Mouse (Mus musculus) ovary, postnatal 14 days (tissue): ENCODE measurements at regions not wholly inside any gene's neighbourhood (a gene's known extent, or its start where the extent isn't known, plus 50 kb on each side); places are given as distances from the start of the nearest gene placed in this dataset.

Experiments
- DNase-seq: peaks from one replicate; pipeline ENCODE4 v3.0.0; 2022; ENCODE audit warnings: low spot score

- peak; percentile 54 for DNase-seq
These were observed 159.7 kb upstream of the Adamts16 start for GRCm38 (mm10) chr13:71001278-71001677.

GRCm38 (mm10) chr13:71000422-71001008, 158.9 kb upstream of the Adamts16 start:
- no peak for DNase-seq

GRCm38 (mm10) chr13:70993522-70993921, 151.9 kb upstream of the Adamts16 start:
- no peak for DNase-seq

DNA sequence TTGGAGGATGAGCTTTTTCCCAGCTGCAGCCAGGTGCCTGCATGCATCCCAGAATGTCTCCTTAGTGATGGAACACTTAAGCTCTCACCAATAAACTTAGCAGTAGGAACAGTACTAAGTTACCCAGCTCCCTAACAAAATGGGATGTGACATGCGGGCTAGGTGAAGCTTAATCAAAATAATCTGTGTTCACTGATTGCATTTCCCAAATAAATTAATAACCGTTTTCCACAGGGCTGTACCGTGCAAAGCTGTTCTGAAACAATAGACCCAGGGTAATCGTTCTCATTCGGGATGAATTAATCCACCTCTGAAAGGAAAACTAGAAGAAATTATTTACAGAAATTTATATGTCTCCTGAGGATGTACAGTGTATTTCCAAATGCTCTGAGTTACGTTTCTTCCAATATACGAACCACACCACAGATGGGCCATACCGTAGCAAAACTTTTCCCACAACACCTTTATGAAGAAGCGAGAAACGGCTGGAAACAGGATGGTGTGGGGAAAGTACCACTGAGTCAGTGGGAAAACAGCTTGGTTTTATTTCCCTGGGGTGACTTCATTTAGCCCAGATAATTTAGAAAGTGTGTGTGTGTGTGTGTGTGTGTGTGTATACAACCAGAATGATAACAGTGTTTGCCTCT, 148.5 kb upstream of the Adamts16 start:
- DNase-seq = no peak

GRCm38 (mm10) chr13:70979344-70979743, 137.7 kb upstream of the Adamts16 start:
- no peak for DNase-seq

DNA sequence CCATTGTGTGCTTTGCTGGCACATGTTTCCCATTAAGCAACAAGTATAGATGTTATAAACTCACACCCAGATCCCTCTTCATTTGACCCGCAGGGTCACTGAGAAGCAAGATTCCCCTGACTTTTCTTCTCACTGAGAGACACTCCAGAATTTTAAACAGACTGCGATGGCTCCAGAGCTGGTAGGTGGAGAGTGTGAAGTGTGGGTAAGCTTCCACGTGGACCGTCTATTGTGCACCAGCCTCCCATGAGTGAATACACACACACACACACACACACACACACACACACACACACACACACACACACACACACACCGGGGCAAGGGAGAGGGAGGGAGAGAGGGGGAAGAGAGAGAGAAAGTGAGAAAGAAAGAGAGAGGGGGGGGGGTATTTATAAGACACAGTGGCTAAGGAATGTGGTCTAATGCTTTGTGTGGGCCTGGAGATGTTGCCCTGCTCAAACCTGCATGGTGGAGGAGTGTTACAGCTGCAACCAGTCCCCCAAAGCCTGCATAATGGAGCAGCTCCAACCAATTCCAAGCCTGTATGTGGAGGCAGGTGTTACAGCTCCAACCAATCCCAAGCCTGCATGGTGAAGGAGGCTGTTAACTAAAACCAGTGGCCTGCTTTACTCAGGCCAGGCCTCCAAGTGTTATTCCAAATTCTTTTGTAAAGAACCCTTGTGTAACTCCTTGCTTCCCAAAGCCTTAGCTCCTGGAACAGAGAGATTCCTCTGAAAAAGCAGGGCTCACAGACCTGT, 137.1 kb upstream of the Adamts16 start:
- no peak for DNase-seq

GRCm38 (mm10) chr13:70969596-70969995, 128.0 kb upstream of the Adamts16 start:
- no peak for DNase-seq

DNA sequence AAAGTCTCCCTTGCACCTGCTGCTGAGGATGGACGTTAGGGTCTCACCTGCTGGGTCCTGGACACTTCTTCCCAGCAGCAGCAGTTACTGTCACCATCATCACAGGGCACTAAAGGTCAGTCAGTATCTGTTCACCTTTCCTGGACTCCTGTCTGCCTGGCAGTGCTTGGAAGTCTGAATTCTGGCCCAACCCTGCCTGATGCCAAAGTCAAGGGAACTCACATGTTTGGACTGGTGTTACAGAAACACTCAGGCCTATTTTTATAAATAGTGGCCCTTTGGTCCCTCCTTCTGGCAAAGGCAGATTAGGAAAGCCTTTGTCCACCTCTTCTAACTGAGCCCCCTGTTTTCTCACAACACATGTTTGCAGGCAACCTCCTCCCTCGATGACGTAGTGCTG, 126.2 kb upstream of the Adamts16 start:
- DNase-seq = no peak

DNA sequence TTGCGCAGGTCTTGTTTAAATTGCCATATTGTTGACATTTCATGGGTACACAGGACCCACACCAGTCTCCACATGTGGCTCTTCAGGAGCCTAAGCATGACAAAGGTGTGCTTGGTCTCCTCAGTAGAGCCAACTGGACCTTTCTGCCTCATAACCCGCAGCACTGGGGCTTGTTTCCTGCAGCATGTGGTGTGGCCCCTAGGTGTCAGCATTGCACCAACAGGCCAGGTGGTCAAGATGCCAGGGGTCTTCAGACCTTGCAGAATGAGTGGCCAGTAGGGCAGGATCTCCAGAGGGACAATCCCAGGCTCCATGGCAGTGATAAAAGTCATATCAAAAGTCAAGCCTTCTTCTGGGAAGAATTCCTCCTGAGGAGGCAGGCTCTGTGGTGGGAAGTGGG, 121.8 kb upstream of the Adamts16 start:
- peak; percentile 20 for DNase-seq

DNA sequence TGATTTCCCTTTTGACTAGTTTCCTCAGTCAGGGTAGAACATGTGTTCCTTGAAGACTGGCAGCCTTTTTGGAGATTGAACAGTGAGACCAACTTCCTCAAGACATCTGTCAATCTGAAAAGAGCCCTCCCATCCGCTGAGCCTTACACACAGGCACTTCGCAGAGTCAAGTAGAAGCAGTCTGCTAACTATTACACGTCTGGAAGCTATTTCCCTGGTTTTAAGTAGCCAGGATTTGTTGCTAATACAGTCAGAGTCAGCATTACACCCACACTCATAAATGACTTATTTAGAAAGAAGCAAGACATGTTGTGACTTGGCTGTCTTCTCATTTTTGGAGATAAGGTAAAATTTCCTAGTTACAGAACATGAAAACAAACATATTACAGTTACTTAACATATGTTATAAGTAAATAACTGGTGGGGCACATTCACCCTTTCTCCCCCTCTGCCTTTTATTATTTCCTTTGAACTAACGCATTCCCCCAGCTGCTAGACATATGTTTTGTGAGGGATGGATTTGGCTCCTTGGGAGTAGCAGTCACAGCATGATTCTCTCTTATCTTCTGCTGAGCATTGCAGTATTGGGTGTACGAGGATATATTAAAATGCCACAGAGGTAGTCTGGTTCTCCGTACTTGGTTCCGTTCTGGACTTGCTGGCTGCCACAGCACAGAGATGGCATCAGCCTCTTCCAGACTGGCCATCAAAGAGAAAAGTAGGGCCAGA, 92.9 kb upstream of the Adamts16 start:
- DNase-seq = no peak

DNA sequence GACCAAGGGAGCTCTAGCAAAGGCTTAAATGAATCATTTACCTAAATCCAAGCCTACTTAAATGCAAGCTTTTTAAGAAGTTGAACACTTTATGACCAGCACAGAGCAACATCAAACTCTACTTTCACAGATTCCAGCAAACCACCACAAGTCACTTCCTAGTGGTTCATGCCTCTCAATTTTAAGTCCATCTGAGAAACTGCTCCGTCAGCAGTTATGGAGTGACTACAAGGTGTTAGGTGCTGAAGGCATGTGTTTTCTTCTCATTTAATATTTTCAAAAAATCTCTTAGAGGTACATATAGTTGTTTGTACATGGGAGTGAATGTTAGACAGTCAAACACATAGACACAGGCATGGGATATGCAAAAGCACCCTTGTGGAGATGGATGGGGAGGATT, 72.2 kb upstream of the Adamts16 start:
- DNase-seq = no peak

DNA sequence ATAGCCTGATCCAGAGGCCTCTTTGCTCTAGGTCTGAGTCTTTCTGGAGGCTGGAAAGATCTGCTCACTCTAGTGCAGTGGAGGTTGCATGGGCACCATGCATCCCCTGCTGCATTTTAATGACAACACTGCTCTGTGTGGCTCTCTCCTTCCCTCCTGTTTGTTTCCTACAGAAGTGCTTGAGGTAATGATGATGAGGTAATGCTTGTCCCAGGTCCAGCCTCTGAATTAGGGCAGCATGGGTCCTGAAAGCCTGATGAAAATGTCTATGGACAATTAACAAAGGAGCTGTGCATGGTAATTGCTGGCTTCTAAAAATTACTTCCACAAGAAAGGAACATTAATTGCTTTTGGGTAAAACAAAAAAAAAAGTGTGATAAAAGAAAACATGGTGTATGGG, 69.3 kb upstream of the Adamts16 start:
- DNase-seq = no peak

DNA sequence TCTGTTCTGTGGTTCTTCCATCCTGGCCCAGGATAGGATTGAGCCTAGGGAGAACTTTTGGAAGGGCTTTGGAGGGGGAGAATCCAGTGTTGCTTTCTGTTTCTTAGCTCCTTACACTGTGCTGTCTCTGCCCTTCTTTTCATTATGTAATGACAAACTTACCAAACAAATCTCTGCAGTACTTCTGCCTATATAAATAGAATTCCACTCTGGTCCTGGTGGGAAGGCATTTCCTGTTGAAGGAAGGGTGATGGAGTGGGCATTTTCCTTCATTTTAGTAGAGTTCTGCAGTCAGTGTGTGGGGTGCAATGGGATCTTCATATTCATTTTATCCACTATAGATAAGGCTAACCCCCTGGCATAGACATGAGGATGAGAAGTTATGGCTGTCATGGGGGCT, 63.2 kb upstream of the Adamts16 start:
- no peak for DNase-seq

GRCm38 (mm10) chr13:70903831-70904230, 62.2 kb upstream of the Adamts16 start:
- DNase-seq = no peak

DNA sequence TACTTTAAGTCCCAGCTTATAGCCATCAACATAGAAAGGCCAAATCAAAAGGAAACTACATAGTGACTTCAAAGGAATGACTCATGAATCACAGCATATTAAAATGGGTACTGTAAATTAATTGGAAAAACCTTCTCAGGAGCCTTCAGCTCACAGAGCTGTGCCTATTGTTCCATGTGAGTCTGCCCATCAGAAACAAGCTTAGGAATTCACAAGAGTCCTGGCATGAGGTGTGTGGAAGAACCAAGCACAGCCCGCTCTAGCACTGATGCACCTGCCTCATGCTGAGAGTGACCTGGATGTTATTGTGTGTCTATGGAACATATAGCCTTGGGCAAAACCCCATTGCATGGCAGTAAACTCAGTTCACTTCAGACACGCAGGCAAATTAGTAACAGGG, 61.5 kb upstream of the Adamts16 start:
- no peak for DNase-seq

- DNase-seq = no peak
These were observed 61.1 kb upstream of the Adamts16 start for GRCm38 (mm10) chr13:70902727-70903126.

DNA sequence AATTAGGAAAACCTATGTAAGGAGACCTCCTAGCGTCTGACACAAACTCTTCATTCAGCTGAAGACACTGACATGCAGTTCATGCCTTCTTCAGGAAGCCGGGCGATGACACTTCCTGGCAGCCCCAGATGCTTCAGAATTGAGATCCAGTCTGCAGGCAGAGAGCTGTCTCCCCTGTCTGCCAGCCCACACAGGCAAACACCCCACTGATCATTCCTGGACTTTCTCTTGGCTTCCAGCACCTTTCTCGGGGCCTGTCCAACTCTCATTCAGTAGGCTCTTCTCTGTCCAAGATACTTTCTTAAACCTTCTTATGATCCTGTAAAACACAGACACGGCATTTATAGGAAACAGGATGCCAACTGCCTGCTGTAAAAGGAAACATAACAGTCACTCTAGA, 50.0 kb upstream of the Adamts16 start:
- DNase-seq = no peak
